Mouse (Mus musculus) limb, embryonic 13.5 days (tissue): ENCODE results near the gene Card19. TPM values are rescaled to one million over a fixed set of nuclear protein-coding genes. Genes with fewer than 3 reads are reported as not detected.

Experiments used
- ATAC-seq: fragments of 200-750 bp; cut with Nextera tagmentation; 2 replicates; pipeline ENCODE4 v1.8.0; 2017; ENCODE audit warnings: low read depth, moderate number of reproducible peaks, moderate TSS enrichment; ENCODE audit not compliant: low FRiP score
- H3K27ac ChIP-seq: fragments of 300-500 bp; sonication (generic); 2 replicates; pipeline ENCODE4 v1.5.1; 2015; ENCODE audit warnings: inconsistent platforms, mild to moderate bottlenecking, moderate library complexity
- H3K27me3 ChIP-seq: fragments of 300-500 bp; sonication (generic); 2 replicates; pipeline ENCODE4 v1.6.1; 2015; ENCODE audit warnings: mild to moderate bottlenecking, inconsistent platforms
- H3K36me3 ChIP-seq: fragments of 300-500 bp; sonication (generic); 2 replicates; pipeline ENCODE4 v1.6.1; 2015; ENCODE audit warnings: inconsistent platforms, mild to moderate bottlenecking, moderate library complexity
- H3K4me1 ChIP-seq: fragments of 300-500 bp; sonication (generic); 2 replicates; pipeline ENCODE4 v1.6.1; 2015; ENCODE audit warnings: inconsistent platforms
- H3K4me2 ChIP-seq: fragments of 300-500 bp; sonication (generic); replicated peaks from 2 replicates; pipeline ENCODE4 v1.6.1; 2015; ENCODE audit warnings: inconsistent platforms, mild to moderate bottlenecking, moderate library complexity
- H3K4me3 ChIP-seq: fragments of 300-500 bp; sonication (generic); 2 replicates; pipeline ENCODE4 v1.5.1; 2015; ENCODE audit warnings: moderate library complexity, mild to moderate bottlenecking, inconsistent platforms
- H3K9ac ChIP-seq: fragments of 300-500 bp; sonication (generic); 2 replicates; pipeline ENCODE4 v1.6.1; 2015; ENCODE audit warnings: mild to moderate bottlenecking, inconsistent platforms
- H3K9me3 ChIP-seq: fragments of 300-500 bp; sonication (generic); 2 replicates; pipeline ENCODE4 v1.6.1; 2016; ENCODE audit warnings: inconsistent platforms
- WGBS: fragments of 180-500 bp; shearing (Covaris S2); methylation state at CpG from one replicate; pipeline ENCODE4 v1.1.7; 2015; 5-methylcytosine and 5-hydroxymethylcytosine counted together
- polyA plus RNA-seq: library from polyadenylated mRNA; unstranded; fragments of >200 nt; fragmentation: Nextera tagmentation; extraction: Ambion mirVana; gene quantifications from 2 replicates; pipeline ENCODE4 v1.2.1, GENCODE M21; 2015

Gene Card19
- polyA plus RNA-seq, result 58.0 and 64.7 TPM in 2 replicates

DNA sequence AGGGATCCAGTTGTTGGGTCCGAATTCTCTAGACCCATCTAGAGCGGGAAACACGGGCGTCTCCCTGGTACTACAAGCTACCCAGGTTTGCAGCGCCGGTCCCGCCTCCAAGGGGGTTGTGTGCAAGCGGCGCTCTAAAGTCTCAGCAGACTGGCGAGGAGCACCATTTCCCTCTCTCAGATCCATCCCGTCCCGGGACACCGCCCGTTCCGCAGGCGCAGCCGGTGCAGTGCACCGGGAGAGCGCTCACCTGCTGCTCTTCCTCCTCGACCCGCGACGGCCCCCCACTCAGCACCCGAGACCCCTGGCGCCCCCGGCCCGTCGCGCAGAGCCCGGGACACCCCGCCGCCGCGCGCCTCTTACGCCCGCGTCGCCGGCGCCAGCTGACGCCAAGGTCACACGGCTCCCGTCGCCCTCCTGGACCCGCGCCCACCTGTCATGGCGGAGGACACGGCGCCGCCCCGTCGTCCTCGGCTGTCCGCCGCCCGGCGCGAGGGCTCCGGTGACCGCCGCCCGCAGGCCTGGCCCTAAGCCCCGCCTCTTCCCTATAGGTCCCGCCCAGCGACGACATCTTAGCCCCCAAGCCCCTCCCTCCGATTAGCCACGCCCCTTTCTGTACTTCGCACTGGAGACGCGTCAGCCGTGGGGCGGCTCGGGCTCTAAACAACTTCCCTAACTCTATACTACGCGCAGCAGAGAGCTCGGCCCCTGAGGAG lies at the start of gene Card19:
Gene Card19, minus strand, starts transcription at position 534 of the 716 bp plus-strand sequence.
- Histone ChIP-seq H3K9ac (peak within 1 kb of the TSS; percentile 86), H3K9me3 (no peaks in the 10 kb centered on the region), H3K36me3 (no peaks in the 10 kb centered on the region), H3K4me1 (peaks cover 37% of the 10 kb centered on the region), H3K4me2 (peak within 1 kb of the TSS; percentile 81), H3K27ac (peak within 1 kb of the TSS; percentile 66), H3K27me3 (no peaks in the 10 kb centered on the region), H3K4me3 (peak within 1 kb of the TSS; percentile 82)
- under 1% methylated on average over 72 of the region's 78 CpGs for WGBS
- ATAC-seq, result peak; percentile 90

DNA sequence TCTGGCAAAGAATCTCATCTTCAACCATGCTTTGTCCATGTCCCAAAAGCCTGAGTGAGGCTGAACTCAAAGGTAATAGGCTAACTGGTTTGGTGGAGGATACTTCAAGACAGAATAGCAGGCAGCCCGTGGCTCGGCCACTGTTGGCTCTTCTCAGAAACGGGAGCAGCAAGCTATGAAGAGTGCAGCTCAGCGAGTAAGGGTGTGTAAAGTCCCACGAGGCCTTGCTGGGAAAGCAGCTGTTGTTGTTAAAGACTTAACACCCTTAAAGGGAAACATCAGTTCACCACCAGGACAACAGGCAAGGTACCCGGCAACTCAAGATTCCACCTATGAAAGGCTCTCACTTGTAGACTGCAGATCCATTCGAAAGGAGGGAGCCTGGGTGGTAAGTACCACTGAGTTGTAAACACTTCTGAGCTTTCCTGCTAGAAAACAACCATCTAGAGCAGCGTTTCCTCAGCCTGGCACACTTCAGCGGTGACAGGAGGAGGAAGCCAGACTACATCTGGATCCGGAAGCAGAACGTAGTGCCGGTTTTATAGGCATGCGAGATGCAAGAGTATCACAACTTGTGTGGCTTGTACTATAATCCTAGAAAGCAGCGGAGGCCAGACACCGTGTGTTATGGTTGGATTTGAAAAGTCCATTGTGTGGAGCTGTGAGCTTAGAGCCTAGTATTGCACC lies 44.3 kb upstream of the Card19 start:
- Histone ChIP-seq H3K4me2 (no peak overlapping the region), H3K9ac (no peak overlapping the region), H3K27ac (no peak overlapping the region), H3K27me3 (no peaks in the 10 kb centered on the region), H3K9me3 (no peaks in the 10 kb centered on the region), H3K4me3 (no peak overlapping the region), H3K36me3 (no peaks in the 10 kb centered on the region), H3K4me1 (peaks cover 17% of the 10 kb centered on the region)
- 50% methylated on average over 15 of the region's 15 CpGs for WGBS
- no peak for ATAC-seq

DNA sequence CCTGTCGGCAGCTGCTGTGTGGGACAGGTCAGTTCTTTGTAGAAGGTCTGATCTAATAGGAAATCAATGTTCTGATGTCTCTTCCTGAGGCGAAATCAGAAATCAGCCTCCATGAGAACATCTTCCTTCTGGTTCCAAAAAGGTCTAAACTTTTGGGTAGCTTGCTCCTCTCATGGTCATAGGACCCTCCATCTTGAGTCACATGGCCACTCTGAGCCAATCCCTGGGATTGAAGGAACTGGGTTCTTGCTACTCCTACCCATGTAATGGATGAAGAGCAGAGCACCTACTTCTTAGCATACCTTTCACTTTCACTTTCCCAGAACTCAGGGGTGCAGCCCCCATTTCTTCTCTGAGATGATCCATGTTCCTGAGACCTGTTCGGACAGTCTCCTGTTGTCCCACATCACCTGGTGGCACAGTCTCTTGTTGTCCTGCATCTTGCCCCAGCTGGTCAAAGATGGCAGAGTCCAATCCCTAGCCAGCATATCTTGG lies 42.0 kb upstream of the Card19 start:
- Histone ChIP-seq H3K4me1 (peaks cover 17% of the 10 kb centered on the region), H3K36me3 (no peaks in the 10 kb centered on the region), H3K4me3 (no peak overlapping the region), H3K27ac (no peak overlapping the region), H3K9me3 (no peaks in the 10 kb centered on the region), H3K9ac (no peak overlapping the region), H3K27me3 (no peaks in the 10 kb centered on the region), H3K4me2 (no peak overlapping the region)
- no peak for ATAC-seq
- WGBS, result 67% methylated on average over 3 of the region's 3 CpGs

DNA sequence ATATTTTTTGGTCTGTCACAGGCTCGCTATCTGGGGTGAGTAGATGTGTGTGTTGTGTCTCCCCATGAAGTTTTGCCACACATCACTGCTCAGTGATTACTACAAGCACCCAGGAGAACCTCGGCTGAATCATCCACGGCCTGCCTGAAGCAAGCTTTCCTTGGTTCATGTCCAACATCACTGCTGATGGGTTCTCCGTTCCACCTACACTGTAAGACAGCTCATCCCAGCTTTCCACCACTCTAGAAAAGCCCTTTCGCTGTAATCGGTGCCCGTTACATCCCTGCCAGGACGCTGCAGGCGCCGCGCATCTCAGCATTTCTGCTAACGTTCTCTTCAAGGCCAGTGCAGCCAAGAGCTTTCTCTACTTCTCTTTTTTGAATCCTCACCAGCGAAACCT lies 36.9 kb upstream of the Card19 start:
- Histone ChIP-seq H3K36me3 (no peaks in the 10 kb centered on the region), H3K4me3 (no peak overlapping the region), H3K4me2 (no peak overlapping the region), H3K9ac (no peak overlapping the region), H3K4me1 (peaks cover 12% of the 10 kb centered on the region), H3K9me3 (no peaks in the 10 kb centered on the region), H3K27ac (no peak overlapping the region; the same call in 1 of the 2 replicates), H3K27me3 (peaks cover 29% of the 10 kb centered on the region)
- WGBS, result 87% methylated on average over 13 of the region's 13 CpGs
- ATAC-seq, result no peak

DNA sequence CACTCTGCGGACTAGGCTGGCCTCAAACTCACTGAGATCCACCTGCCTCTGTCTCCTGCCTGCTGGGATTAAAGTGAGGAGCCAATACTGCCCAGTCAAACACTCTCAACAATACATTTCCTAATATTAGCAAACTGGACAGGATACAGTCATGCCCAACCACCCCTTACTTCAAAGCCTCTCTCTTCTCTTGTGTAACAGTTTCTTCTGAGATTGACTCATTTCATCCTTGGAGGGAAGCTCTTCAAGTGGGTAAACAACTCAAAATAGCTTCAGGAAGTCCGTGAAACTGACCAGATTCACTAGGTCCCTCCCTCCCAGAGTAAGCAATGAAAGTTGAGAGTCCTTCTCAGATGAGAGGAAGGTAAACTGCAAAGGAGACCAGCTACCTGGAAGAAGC lies 36.3 kb upstream of the Card19 start:
- Histone ChIP-seq H3K27me3 (peaks cover 35% of the 10 kb centered on the region), H3K9ac (no peak overlapping the region), H3K4me1 (peaks cover 10% of the 10 kb centered on the region), H3K4me3 (no peak overlapping the region), H3K4me2 (no peak overlapping the region), H3K9me3 (no peaks in the 10 kb centered on the region), H3K27ac (no peak overlapping the region), H3K36me3 (no peaks in the 10 kb centered on the region)
- 78% methylated on average over 2 of the region's 2 CpGs for WGBS
- no peak for ATAC-seq

DNA sequence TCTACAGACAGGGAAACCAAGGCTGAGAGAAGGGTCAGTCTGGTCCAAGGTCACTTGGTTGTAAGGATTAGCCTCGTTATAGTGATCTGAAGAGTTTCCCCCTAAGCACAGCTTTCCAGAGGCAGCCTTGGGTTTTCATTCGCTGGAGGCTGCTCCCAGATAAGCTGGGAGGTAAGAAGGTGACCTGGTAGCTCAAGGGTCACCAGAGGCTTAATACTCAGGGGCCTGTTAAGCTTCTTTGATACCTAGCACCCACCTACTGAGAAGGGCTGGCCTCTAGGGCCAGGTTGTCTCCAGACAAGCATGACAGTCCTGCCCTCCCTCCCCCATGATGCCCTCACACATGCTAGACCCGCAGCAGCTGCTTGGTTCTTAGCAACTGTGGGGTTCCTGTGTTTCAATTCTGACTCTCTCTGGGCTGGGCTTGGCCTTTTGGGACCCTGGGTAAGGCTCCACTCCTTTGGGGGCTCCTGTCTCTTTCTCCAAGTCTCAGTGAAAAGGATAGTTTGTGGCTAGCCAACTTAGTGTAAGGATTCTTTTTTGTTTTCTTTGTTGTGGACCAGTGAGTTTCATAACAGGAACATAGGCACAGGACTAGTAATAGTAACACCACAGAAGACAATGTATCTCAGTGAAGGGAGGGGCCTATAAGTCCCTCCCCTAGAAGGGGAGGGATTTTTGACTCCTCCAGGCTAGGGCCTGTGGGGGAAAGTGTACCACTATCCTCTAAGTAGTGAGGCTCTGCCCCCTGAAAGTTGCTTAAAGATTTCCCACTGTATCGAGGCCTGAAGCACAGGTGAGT lies 35.1 kb upstream of the Card19 start:
- Histone ChIP-seq H3K9ac (no peak overlapping the region), H3K27me3 (peaks cover 47% of the 10 kb centered on the region), H3K27ac (no peak overlapping the region), H3K4me1 (peaks cover 10% of the 10 kb centered on the region; the same call in 1 of the 2 replicates), H3K36me3 (no peaks in the 10 kb centered on the region), H3K4me2 (no peak overlapping the region), H3K9me3 (no peaks in the 10 kb centered on the region), H3K4me3 (no peak overlapping the region)
- 35% methylated on average over 4 of the region's 4 CpGs for WGBS
- ATAC-seq, result no peak

DNA sequence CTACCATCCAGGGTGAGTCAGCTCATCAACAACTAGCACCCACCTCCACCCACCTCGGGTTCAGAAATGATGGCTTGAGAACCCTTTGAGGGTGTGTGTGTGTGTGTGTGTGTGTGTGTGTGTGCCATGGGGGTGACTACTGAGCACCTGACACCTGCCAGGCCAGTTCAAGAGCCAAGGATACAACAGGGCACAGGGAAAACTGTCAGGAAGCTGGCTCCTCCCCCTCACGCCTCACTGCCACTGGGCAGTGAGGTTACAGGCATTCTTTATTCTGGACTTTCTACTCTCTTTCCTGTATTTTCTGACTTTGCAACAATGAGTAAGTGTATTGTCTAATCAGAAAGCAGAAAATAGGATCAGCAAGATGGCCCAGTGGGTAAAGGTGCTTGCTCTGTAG lies 33.8 kb upstream of the Card19 start:
- Histone ChIP-seq H3K9ac (no peak overlapping the region), H3K4me3 (no peak overlapping the region), H3K4me2 (no peak overlapping the region), H3K9me3 (no peaks in the 10 kb centered on the region), H3K27ac (no peak overlapping the region), H3K4me1 (peaks cover 10% of the 10 kb centered on the region; the same call in 1 of the 2 replicates), H3K36me3 (no peaks in the 10 kb centered on the region), H3K27me3 (peaks cover 57% of the 10 kb centered on the region)
- no peak for ATAC-seq
- WGBS, result 59% methylated on average over 2 of the region's 2 CpGs

DNA sequence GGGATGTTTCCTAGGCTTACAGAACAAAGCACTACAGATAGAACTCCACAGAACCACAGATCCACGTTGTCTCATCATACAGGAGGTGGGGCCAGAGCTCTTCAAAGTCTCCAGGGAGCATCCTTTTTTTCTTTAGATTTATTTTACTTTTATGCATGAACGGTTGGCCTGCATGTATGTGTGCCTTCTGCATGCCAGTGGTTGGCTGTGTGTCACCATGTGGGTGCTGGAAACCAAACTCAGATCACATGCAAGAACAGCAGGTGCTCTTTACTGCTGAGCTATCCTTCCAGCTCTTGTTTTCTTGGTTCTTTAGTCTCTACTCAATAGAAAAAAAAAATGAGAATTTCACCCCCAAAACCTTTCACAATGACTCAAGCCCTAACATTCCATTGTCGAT lies 33.1 kb upstream of the Card19 start:
- H3K27ac ChIP-seq, result no peak overlapping the region
- ATAC-seq, result no peak
- H3K9ac ChIP-seq, result no peak overlapping the region
- H3K36me3 ChIP-seq, result no peaks in the 10 kb centered on the region
- peaks cover 59% of the 10 kb centered on the region for H3K27me3 ChIP-seq
- peaks cover 10% of the 10 kb centered on the region; the same call in 1 of the 2 replicates for H3K4me1 ChIP-seq
- no peak overlapping the region for H3K4me3 ChIP-seq
- H3K9me3 ChIP-seq, result no peaks in the 10 kb centered on the region
- H3K4me2 ChIP-seq, result no peak overlapping the region
- 69% methylated on average over 3 of the region's 3 CpGs for WGBS

DNA sequence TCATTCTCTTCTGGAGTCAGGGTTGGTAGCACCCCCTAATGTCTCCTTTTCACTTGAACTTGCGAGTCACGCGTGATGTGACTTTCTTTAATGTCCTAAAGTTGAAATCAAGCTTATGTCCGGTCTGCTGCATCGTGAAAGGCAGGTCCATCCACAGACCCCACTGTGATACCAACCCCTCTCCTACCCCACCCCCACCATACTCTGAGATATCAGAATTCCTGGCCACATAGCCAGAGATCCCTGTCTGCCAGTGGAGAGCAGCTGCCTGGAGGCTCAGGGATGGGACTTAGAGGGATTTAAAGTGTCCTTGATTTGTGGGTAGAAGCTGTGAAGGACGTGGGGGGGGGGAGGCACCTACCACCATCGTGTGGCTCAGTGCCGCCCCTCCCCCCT lies 32.6 kb upstream of the Card19 start, which contains the start of gene Susd3:
Gene Susd3, minus strand, starts transcription at position 240 of the 396 bp plus-strand sequence.
- ATAC-seq, result no peak
- no peaks in the 10 kb centered on the region for H3K9me3 ChIP-seq
- H3K4me2 ChIP-seq, result peak within 1 kb of the TSS; percentile 75
- H3K27ac ChIP-seq, result no peak within 1 kb of the TSS
- H3K27me3 ChIP-seq, result peaks cover 59% of the 10 kb centered on the region
- H3K4me3 ChIP-seq, result peak within 1 kb of the TSS; percentile 49
- peak within 1 kb of the TSS; percentile 62 for H3K9ac ChIP-seq
- peaks cover 10% of the 10 kb centered on the region; the same call in 1 of the 2 replicates for H3K4me1 ChIP-seq
- 18% methylated on average over 8 of the region's 8 CpGs for WGBS
- no peaks in the 10 kb centered on the region for H3K36me3 ChIP-seq

DNA sequence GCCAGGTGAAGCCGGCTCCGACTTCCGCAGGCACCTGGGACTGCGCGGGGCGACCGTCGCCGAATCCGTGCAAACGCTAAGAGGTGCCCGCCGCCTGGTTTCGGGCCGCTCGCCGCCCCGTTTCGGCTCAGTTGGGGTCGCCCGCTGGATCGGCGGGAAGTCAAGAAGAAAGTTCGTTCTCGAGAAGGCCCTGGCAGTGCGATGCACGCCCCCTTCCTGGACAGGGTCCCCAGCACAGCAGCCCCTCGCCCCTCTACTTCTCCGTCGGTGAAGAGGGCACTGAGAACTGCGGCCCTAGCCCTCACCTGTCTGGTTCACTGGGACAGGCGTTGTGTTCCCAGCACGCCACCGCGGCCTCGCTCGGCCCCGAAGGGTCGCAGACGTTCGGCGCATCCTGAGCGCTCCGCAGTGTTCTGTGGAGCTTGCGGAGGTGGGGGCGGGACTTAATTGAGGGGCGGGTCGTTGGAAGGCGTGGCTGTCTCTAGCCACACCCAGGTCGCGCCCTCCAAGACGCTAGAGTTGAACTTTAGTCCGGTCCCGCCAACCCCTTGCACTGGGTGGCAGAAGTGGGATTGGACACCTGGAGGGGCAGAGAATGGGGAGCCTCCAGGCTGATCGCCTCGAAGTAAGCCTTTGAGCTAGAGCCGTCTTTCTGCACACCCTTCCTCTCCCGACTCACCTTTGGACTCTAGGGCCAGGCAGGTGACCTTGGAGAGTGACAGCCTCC lies 32.1 kb upstream of the Card19 start:
- H3K4me2 ChIP-seq, result peak overlapping the region; percentile 75
- H3K27me3 ChIP-seq, result peaks cover 59% of the 10 kb centered on the region
- H3K9me3 ChIP-seq, result no peaks in the 10 kb centered on the region
- H3K4me1 ChIP-seq, result peaks cover 10% of the 10 kb centered on the region; the same call in 1 of the 2 replicates
- WGBS, result 1% methylated on average over 58 of the region's 58 CpGs
- peak; percentile 54 for ATAC-seq
- H3K27ac ChIP-seq, result no peak overlapping the region
- no peaks in the 10 kb centered on the region for H3K36me3 ChIP-seq
- peak overlapping the region; percentile 62 for H3K9ac ChIP-seq
- peak overlapping the region; percentile 49 for H3K4me3 ChIP-seq

DNA sequence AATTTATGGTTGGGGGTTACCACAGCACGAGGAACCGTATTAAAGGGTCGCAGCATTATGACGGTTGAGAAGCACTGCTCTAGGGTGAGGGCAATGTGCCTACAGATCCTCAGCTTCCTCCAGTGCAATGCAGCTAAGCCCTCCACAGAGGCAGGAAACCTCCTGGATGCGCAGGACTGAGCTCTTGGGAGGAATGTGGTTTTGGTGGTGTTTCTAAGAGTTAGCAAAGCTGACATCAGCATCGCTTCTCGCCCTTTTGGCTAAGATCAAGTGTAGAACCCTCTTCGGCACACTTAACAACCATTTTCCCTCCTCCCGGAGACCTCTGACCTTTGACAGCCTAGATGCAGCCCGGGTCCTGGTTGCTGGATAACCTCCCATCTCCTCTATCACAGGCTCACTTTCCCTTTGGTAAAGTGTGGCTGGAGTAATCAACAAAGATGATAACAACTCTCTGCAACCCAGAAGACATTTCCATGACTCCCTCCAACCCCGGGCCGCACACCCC lies 31.4 kb upstream of the Card19 start:
- H3K9me3 ChIP-seq, result no peaks in the 10 kb centered on the region
- peak overlapping the region; percentile 49 for H3K4me3 ChIP-seq
- peak overlapping the region; percentile 75 for H3K4me2 ChIP-seq
- no peaks in the 10 kb centered on the region for H3K36me3 ChIP-seq
- H3K9ac ChIP-seq, result peak overlapping the region; percentile 62; the same call in 1 of the 2 replicates
- 30% methylated on average over 12 of the region's 12 CpGs for WGBS
- H3K4me1 ChIP-seq, result peaks cover 10% of the 10 kb centered on the region; the same call in 1 of the 2 replicates
- peaks cover 59% of the 10 kb centered on the region for H3K27me3 ChIP-seq
- no peak overlapping the region for H3K27ac ChIP-seq
- no peak for ATAC-seq
